Mouse (Mus musculus): ENCODE data around the gene Tmprss3.

Gene Tmprss3

DNA sequence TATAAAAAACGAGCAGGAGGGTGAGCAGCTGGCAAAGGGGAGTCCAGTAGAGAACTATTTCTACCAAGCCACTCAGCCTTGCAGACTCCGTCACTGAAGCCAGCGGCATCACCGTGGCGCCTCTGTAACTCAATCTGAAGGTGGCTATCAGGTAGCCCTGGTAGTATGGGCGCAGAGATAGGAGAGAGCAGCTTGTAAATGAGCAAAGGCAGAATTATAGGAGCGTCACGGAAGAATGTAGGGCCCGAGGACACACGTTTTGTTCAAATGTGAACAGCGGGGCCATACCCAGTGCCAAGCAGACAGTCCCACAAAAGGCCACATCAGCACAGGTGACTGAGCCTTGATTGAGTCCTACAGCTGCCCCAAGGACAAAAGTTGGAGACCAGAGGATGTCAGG is at the start of gene Tmprss3:
Gene Tmprss3 (minus strand): TSS at position 101 of the 400 bp plus-strand sequence.
- no peak for DNase-seq (ENCODE audit: low spot score)

DNA sequence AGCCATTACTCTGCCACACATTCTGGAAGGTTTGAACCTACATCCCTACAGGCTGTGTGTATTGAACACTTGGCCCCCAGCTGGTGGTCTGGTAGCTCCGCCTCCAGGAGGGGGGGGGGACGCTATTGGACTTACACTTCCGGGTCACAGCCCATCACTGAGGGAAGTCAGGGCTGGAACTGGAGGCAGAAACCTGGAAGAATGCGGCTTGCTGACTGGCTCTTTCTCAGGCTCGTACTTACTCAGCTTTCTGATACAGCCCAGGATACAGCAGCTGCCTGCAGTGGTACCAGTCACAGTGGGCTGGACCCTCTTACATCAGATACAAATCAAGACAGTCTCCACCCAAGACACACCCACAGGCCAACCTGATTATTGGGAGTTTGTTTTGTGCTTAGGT is 48.4 kb upstream of the Tmprss3 start:
- DNase-seq (ENCODE audit: low spot score) = no peak

DNA sequence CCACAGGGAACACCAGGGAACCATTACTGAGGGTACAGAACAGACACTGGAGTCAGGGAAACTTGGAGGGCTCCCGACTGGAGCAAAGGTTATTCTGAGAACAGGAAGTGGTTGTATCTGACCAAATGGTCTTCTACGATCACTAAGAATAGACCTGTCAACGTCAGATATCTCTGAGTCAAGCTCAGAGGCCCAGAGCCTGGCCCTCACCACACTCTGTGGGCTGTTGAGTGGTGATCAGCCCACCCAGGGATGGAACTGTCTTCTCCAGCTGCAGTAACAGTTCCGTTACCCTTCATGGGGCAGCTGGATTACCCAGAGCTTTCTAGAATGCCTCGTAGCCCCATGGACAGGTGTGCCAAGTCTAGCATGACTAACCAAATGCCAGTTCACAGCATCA is 46.5 kb upstream of the Tmprss3 start:
- no peak for DNase-seq (ENCODE audit: low spot score)

DNA sequence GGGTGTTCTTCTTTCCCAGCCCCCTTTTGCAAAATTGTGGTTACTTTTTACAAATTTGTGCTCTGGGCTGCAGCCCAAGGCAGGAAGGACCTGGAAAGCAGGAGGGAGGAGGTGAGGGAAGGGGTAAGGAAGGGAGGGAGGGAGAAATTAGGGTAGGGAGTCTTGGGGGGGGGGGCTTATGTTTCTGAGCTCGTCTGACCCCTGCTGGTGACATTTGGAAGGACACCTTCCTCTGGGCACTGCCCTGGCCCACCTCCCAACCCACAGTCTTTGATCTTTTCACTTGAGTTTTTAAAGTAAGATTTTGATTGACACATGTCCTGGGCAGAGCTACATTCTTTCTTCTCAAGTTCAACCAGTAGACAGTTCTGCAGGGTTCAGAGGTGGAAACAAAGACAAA is 44.0 kb upstream of the Tmprss3 start:
- no peak for DNase-seq (ENCODE audit: low spot score)

DNA sequence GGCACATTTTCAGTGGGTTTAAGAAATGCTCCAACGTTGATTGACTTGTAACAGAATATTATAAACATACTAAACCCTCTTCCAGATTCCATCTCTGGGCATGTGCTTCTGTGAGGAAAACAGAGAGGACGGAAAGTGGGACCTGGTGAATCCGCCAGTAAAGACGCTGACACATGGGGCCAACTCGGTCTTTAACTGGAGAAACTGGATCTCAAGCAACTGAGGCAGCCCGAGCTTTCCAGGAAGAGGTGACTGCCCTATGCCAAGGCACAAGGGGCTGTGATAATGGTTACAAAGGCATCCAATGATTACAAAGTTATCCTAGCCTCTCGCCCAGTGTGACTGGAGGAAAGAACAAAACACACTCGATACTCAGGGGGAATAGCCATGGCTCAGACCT is 42.4 kb upstream of the Tmprss3 start:
- no peak for DNase-seq (ENCODE audit: low spot score)

DNA sequence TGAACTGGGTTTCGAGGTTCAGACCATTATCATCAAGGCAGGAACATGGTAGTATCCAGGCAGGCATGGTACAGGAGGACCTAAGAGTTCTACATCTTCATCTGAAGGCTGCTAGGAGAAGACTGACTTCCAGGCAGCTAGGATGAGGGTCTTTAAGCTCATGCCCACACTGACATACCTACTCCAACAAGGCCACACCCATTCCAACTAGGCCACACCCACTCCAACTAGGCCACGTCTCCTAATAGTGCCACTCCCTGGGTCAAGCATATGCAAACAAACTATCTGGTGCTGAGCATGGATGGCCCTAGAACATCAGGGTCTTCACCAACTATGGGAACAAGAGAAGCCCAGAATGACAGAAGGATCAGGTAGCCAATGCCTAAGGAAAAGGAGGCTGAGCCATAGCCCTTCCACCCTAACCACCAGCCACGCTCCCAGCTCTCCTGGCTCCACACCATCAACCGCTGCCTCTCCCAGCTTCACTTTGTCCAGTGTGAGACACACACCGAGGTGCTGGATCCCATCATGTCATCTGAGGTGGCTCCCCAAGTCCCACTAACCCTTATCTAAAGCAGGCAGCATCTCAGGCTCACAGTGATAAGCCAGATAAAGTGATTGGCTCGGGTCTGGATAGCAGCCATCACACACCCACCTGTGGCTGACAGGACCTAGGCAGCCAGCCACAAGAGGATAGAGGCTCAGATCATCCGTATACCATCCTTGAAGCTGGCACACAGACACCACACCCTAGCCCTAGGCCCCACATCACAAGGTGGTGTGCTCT is 39.6 kb upstream of the Tmprss3 start:
- DNase-seq (ENCODE audit: low spot score) = peak; percentile 21

DNA sequence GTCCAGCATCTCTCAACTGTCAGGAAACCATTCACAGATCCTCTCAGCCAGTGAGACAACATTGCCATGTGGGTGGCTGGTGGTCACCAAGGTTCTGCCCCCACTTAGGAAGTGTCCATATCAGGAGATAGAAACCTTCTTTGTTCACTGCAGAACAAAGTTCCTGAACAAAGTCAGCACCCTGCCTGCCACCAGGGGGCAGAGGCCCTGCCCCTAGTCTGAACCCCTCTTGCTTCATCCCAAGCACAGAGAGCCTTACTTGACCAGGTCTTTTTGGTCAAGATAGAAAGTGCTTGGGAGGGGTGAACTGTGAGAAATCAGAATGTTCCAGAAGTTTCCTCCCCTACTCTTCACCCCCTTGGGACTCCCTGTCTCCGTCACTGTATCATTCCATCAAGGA is 37.1 kb upstream of the Tmprss3 start:
- no peak for DNase-seq (ENCODE audit: low spot score)

DNA sequence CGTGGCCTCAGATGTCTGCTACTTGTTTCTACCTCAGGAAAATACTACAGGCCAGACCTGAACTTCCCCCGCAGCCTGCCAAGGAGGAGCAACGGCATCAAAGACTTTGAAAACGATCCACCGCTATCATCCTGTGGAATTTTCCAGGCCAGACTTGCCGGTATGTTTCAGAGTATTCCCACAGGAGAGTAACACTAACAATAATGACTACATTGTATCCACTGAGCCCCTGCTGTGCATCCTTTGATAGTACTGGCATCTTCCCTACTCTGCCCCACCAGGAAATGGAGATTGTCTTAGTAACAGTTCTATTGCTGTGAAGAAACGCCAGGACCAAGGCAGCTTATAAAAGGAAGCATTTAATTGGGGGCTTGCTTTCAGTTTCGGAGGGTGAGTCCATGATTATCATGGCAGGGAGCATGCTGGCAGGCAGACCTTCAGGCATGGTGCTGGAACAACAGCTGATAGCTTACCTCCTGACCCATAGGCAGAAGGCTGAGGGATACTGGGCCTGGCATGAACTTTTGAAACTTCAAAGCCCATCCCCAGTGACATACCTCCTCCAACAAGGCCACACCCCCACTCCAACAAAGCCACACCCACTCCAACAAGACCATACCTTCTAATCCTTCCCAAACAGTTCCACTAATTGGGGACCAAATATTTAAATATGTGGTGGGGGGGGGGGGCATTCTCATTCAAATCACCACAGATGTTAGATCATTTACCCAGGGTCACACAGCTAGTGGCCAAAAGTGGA is 33.7 kb upstream of the Tmprss3 start:
- no peak for DNase-seq (ENCODE audit: low spot score)

DNA sequence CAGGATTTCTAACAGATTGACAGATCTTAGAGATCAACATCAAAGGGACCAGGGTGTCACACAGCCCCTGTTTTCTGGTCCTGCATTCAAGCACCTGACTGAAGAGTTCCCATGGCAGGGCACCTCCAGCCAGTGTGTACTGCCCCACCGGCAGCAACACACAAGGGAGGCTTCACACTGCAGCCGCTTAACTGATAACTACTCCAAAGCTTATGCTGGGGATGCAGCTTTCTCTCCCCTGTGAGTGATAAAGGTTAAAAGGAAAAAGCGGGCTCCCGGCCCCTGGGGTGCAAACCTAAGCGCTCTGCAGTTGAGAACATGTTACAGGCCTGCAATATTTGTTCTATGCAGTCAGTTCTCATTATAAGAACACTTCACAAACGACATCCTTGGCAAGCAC is 33.0 kb upstream of the Tmprss3 start:
- DNase-seq (ENCODE audit: low spot score) = no peak

DNA sequence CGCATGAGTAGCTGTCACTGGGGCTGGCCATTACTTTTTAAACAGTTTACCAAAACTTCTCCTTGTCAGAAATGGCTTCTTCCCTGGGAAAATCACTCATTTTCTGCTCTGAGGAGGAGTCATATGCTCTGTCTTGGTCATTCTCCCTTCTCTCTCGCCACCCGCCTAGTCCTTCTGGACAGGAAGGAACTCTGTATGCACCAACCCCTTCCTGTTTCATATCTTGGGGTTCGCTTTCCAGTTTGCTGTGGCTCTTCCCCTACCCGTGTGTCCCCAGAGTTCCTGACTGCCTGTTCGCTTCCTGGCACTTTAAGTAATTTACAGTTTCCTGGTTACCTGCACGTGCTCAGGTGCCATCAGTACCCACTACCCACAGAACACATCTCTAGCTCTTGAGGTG is 28.2 kb upstream of the Tmprss3 start:
- DNase-seq (ENCODE audit: low spot score) = no peak

DNA sequence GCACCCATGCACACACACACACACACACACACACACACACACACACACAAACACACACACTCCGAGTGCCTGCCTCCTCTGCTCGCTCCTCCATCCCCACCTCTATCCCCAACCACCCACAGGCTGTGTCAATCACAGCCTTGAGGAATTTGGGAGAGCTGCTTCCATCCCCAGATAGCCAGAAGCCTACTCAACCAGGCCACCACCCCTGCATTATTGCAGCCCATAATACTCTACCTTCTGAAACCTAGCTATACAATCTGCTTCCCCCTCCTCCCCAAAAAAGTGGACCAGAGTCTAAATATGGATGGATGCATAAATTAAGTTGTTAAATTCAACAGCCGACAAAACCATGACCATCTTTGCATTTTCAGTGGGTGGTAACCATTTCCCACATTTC is 27.6 kb upstream of the Tmprss3 start:
- no peak for DNase-seq (ENCODE audit: low spot score)

DNA sequence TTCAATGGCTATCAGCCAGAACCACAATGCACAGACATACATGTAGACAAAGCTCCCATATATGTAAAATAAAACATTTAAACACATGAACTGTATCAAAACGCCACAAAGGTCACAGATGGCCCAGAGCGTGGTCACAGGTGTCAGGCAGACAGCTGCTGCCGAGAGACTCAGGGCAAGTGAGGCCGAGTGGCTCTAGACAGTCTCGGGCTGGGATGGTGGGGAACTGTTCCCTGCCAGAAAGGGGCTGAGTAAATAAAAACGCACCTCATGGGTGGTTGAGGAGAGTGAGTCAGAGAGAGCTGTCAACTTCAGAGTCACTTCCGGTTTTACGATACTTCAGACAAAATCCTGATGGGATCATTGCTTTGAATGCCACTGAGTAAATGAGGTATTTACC is 25.8 kb upstream of the Tmprss3 start:
- DNase-seq (ENCODE audit: low spot score) = no peak

DNA sequence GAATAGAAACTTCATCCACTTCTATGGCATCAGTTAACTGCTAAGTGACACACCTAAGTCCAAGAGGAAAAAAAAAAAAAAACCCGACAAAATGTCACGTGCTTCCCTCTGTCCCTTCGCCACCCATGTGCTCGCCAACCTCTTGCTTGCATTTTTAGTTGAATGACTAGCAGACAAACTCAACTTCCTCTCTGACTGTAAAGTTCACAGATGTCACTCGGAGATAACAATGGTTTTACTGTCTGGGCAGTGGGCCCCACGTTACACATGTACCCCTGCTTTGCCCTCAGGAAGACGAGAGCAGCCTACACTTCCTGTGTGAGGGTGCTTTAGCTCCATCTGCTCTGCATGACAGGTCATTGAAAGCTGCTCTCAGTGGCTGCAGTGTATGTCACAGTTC is 25.1 kb upstream of the Tmprss3 start:
- DNase-seq (ENCODE audit: low spot score) = no peak

DNA sequence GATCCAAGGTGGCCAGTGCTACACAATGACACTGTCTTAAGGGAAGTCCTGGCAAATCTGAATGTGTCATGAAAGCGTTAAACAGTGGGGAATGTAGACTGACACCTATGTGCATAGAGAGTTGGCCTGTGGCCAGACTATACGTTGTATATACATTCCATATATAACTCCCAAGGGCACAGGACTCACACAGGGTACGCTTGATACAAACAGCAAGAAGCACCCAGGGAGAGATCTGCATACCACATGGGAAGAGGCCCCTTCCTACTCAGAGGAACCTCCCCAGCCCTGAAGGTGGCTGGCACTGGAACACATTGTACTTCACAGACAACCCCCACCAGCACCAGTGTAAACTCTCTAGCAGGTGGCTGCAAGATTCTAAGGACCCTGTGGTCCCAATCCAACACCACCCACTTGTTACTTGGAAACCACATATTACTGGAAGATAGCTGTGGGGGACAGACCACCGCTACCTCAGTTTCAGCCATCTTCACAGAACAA is 24.1 kb upstream of the Tmprss3 start:
- DNase-seq (ENCODE audit: low spot score) = no peak

DNA sequence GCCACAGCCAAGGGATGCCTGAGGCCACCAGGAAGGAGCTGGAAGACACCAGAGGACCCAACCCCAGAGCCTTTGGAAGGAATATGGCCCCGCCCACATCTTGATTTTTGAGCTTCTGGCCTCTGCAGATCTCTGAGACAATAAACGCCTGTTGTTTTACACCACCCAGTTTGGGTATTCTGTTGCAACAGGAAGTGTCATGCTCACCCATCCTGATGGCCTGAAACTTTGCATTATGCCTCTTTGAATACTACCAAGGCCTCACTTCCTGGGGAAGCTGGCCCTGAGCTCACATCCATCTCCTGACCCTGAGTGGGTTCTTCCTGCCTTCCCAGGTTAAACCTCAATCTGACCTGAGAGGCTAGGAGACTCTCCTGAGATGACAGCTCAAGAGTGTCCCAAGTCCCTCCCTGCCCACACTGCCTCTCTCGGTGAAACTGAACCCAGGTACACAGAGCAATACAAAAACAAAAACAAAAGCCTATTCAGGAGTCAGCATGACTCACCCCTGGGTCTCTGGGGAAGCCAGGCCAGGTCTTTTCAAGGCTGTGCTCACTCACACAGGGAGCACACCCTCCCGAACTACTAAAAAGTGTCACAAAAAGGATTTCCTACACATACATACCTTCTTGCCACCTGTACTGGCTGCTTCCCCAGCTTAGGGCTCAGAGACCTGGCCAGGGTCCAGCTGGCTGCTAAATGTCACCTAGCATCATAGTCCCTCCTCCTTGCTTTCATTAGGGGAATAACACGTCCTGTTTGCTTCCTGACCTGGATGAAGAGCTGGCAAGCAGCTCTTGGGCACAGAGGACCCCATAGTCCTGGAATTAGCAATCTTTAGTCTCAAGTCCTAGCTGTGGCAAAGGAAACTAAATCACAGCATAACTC is 17.5 kb upstream of the Tmprss3 start:
- DNase-seq (ENCODE audit: low spot score) = no peak

DNA sequence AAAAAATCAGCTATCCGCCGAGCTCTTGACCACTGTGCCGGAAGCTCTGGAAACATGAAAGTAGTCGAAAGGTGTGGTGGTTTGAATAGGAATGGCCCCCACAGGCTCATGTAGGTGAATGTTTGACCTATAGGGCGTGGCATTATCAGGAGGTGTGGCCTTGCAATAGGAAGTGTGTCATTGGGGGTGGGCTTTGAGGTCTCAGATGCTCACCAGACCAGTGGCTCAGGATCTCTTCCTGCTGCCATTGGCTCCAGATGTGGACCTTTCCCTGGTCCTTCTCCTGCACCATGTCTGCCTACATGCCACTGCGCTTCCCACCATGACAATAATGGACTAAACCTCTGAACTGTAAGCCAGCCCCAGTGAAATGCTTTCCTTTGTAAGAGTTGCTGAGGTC is 13.1 kb upstream of the Tmprss3 start:
- DNase-seq (ENCODE audit: low spot score) = no peak

DNA sequence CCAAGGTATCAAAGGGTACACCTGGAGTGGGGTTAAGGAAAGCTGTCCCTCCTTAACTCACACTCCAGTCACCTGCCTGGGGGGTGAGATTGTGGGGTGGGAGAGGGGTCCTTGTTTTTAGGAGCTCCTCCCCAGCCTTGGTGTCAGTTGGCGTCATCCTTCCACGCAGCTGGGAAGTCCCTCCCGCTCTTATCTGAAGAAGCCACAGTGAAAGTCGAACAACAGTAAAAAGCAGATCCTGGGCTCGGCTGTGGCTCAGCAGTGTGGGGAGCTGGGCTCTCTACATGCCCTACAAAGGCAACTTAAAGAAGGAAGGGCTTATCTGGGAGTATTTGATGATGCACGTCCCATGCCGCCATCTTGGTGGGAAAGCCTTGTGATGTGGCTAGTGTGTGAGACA is 11.5 kb upstream of the Tmprss3 start:
- no peak for DNase-seq (ENCODE audit: low spot score)

DNA sequence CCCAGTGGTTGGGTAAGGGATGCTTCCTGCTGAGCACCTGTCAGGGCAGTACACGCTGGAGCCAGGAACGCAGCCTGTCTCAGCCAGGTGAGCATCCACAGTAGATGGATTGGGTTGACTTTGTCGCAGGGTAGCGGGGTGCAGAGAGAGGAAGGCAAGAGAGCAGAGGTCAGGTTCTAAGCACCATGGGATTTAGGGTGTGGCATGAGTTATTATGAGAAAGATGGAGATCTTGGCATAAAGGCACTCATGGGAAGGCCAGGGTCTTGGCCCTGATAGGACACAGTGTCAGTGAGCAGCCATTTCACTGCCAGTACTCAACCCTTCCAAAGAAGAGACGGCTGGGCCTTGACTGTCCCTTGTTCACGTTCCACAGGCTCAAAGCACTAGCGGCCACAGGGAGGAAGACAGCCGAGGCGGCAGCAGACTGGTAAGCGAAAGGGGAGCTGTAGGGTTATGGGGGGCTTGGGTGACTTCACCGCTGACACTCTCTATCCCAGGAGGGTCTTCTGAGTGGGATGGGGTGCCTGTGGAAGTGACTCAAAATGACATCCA is 10.7 kb upstream of the Tmprss3 start:
- DNase-seq (ENCODE audit: low spot score) = no peak

DNA sequence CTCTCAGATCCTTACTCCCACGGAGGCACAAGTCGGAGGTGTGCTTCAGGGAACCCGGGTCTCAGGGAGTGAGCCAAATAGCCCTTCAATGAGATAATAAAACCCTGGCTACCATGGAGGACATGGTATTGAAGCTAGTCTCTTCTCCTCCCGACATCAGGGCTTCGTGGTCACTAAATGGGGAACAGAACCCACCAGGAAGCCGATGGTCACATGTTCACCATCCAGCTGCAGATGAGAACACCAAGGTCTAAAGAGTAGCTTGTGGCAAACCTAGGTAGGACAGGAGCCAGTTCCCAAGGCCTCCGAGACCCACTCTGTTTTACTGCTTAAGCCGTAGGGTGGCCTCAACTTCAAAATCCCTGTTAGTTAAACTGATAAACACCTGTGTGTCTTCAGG is 9.9 kb upstream of the Tmprss3 start:
- no peak for DNase-seq (ENCODE audit: low spot score)

DNA sequence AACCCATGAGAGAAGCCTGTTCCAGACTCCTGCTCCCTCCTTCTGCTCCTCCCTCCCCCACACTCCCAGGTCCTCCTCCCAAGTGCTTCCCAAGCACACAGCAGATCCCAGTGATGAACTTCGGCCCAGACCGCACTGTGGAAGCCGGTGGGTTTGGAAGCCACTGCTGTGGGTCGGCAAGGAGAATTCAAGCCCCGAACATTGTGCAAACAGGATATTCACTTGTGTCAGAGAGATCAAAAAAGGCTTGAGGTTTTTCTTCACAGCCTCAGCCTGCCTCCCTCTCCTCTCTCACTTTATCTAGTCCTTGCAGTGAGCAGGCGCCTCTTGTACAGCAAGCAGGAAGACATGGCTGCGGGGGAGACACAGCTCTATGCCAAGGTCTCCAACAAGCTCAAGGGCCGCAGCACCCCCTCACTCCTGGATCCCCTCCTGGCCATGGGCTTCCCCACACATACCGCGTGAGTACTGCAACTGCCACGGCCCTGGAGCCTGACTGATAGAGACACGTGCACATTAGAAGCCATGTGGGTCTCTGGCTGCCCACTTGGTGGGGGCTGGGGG is 9.1 kb upstream of the Tmprss3 start, which contains the start of gene Ubash3a:
Gene Ubash3a (plus strand): TSS at position 103 of the 564 bp plus-strand sequence.
- DNase-seq (ENCODE audit: low spot score) = peak; percentile 33

DNA sequence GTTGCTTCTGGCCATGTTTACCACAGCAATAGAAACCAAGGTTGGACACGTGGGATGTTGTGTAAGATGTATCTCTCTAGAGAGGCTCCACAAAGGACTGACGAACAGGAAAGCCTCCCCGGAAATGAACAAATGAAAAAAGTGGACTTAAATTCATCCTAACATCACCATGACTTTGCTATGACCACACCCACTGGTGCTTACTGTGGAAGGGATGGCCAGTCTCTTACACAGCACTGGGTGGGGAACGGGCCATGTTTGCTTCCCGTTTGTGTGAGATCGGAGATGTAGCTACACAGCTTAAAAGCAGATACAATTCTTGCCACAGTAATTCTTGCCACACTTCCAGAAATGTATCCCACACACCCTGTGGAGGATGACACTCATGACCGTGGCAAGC is 2.5 kb downstream of the Tmprss3 start:
- no peak for DNase-seq (ENCODE audit: low spot score)

DNA sequence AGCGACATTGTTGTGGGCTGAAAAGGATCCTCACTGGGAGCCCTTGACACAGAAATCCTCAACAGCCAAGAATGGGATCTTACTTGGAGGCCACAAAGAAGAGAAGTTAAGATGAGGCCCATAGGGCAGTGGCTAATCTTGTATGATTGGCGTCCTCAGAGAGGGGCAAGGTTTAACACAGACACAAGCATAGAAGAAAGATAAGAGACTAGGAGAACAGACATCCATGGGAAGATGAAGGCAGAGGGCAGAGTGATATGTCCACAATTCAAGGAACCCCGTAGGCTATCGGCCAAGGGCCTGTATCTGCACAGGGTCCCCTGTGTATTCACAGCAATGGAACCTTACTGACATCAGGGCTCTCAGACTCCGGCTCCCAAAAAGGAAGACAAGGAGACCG is 3.6 kb downstream of the Tmprss3 start:
- DNase-seq (ENCODE audit: low spot score) = no peak

Measured in spleen, adult 12 weeks (tissue).